Mouse (Mus musculus) ES-E14 (cell line): Measurements from ENCODE around the gene Map2k3. TPM values are rescaled to one million over a fixed set of nuclear protein-coding genes. Genes with fewer than 3 reads are reported as not detected.

Experiments
- DNase-seq: peaks from one replicate; pipeline ENCODE4 v3.0.0-alpha.2; 2013; ENCODE audit warnings: low read depth, low spot score
- H3K27ac ChIP-seq: 2 replicates; pipeline ENCODE4 v1.5.1; 2012; ENCODE audit warnings: low read depth, mild to moderate bottlenecking, low read length, moderate library complexity, mixed read lengths; ENCODE audit not compliant: poor library complexity, insufficient read depth, severe bottlenecking
- H3K36me3 ChIP-seq: 2 replicates; pipeline ENCODE4 v1.6.1; 2012; ENCODE audit warnings: mild to moderate bottlenecking, low read length, moderate library complexity, mixed read lengths; ENCODE audit not compliant: control insufficient read depth, poor library complexity, insufficient read depth, severe bottlenecking
- H3K4me1 ChIP-seq, 2 experiments: fragments of 150-350 bp in 1 of 2; sonication (generic) in 1 of 2; 2 replicates each; pipeline ENCODE4 v1.6.1; 2012; ENCODE audit warnings: low read length in 2 of 2, mild to moderate bottlenecking in 1 of 2, mixed read lengths in 1 of 2; ENCODE audit not compliant: control insufficient read depth in 2 of 2, insufficient read depth in 2 of 2, poor library complexity in 1 of 2
- H3K4me3 ChIP-seq, 2 experiments: fragments of 150-350 bp in 1 of 2; sonication (generic) in 1 of 2; 2 replicates each; pipeline ENCODE4 v1.5.1; 2012; ENCODE audit warnings: low read length in 2 of 2, low read depth in 1 of 2, mild to moderate bottlenecking in 1 of 2, mixed read lengths in 1 of 2; ENCODE audit not compliant: insufficient read depth in 1 of 2, poor library complexity in 1 of 2, severe bottlenecking in 1 of 2
- H3K9ac ChIP-seq: 2 replicates; pipeline ENCODE4 v1.6.1; 2012; ENCODE audit warnings: low read depth, mild to moderate bottlenecking, low read length, mixed read lengths; ENCODE audit not compliant: poor library complexity, insufficient read depth, severe bottlenecking
- H3K9me3 ChIP-seq: fragments of 150-350 bp; sonication (generic); 2 replicates; pipeline ENCODE4 v1.6.1; 2012; ENCODE audit warnings: low read depth, mild to moderate bottlenecking, low read length; ENCODE audit not compliant: control insufficient read depth, insufficient read depth
- CHD2 ChIP-seq: IDR thresholded peaks from 2 replicates; pipeline ENCODE4 v1.6.1; 2014; ENCODE audit warnings: mild to moderate bottlenecking, low read depth, low read length, inconsistent platforms
- HCFC1 ChIP-seq: IDR thresholded peaks from 2 replicates; pipeline ENCODE4 v1.6.1; 2012; ENCODE audit warnings: low read length, inconsistent platforms, borderline replicate concordance; ENCODE audit not compliant: insufficient read depth
- MAFK ChIP-seq: IDR thresholded peaks from 2 replicates; pipeline ENCODE4 v1.6.1; 2014; ENCODE audit warnings: mild to moderate bottlenecking, low read depth, low read length, inconsistent platforms; ENCODE audit not compliant: insufficient read depth
- ZC3H11A ChIP-seq: IDR thresholded peaks from 2 replicates; pipeline ENCODE4 v1.6.1; 2012; ENCODE audit warnings: low read depth, mild to moderate bottlenecking, inconsistent platforms, low read length, borderline replicate concordance
- ZNF384 ChIP-seq: IDR thresholded peaks from 2 replicates; pipeline ENCODE4 v1.6.1; 2012; ENCODE audit warnings: low read depth, low read length, inconsistent platforms
- in situ Hi-C, 2 experiments: fragments of 600-800 bp; cut with MboI; formaldehyde crosslinking; loops; one replicate each; pipeline ENCODE4 v1.15.1; 2025; ENCODE audit warnings: low sequenced_read_pairs in 2 of 2, inconsistent platforms in 1 of 2; ENCODE audit not compliant: unreplicated experiment in 2 of 2
- total RNA-seq: library from RNA; depleted of rRNA; stranded (reverse); fragments of 300-350 nt; gene quantifications from 2 replicates; pipeline ENCODE4 v1.2.3, GENCODE M21; 2012

Map2k3 gene
- total RNA-seq, 1 experiment: 30.3 TPM

GRCm38 (mm10) chr11:60978658-60979057 is 46.8 kb downstream of the Map2k3 start:
- Histone ChIP-seq H3K4me1 (peaks cover 6 to 24% of the 10 kb centered on the region in 2 experiments; a peak in 3 of 4 replicates), H3K27ac (no peak overlapping the region), H3K9me3 (no peaks in the 10 kb centered on the region), H3K36me3 (no peaks in the 10 kb centered on the region), H3K9ac (no peak overlapping the region), H3K4me3 (no peak overlapping the region)
- no peak for TF ChIP-seq MAFK
- TF ChIP-seq HCFC1: no peak
- TF ChIP-seq ZC3H11A: no peak
- TF ChIP-seq ZNF384: no peak
- TF ChIP-seq CHD2: no peak
- in situ Hi-C loops: no loop called here
- DNase-seq: no peak

- Histone ChIP-seq H3K9me3 (no peaks in the 10 kb centered on the region), H3K27ac (no peak overlapping the region), H3K9ac (no peak overlapping the region), H3K36me3 (no peaks in the 10 kb centered on the region), H3K4me1 (peaks cover 6 to 24% of the 10 kb centered on the region in 2 experiments; a peak in 3 of 4 replicates), H3K4me3 (no peak overlapping the region)
- no peak for DNase-seq
- TF ChIP-seq ZC3H11A (no peak), MAFK (no peak), CHD2 (no peak), ZNF384 (no peak), HCFC1 (no peak)
- in situ Hi-C loops: no loop called here
These were observed 48.0 kb downstream of the Map2k3 start for GRCm38 (mm10) chr11:60979788-60980187.

- Histone ChIP-seq H3K4me3 (no peak overlapping the region), H3K36me3 (no peaks in the 10 kb centered on the region), H3K4me1 (peaks cover 4 to 18% of the 10 kb centered on the region in 2 experiments; a peak in 3 of 4 replicates), H3K27ac (no peak overlapping the region), H3K9ac (no peak overlapping the region), H3K9me3 (no peaks in the 10 kb centered on the region)
- TF ChIP-seq ZNF384 (no peak), CHD2 (no peak), ZC3H11A (no peak), HCFC1 (no peak), MAFK (no peak)
- in situ Hi-C loops: no loop called here
- DNase-seq: no peak
These were observed 50.1 kb downstream of the Map2k3 start for GRCm38 (mm10) chr11:60981693-60982486.

- no peak overlapping the region for H3K27ac ChIP-seq
- H3K4me3 ChIP-seq: no peak overlapping the region
- no peak for DNase-seq
- no peak for TF ChIP-seq CHD2
- TF ChIP-seq MAFK: no peak
- TF ChIP-seq ZC3H11A: no peak
- H3K36me3 ChIP-seq: no peaks in the 10 kb centered on the region
- no peaks in the 10 kb centered on the region for H3K9me3 ChIP-seq
- H3K9ac ChIP-seq: no peak overlapping the region
- peaks cover 0 to 7% of the 10 kb centered on the region in 2 experiments; a peak in 1 of 4 replicates for H3K4me1 ChIP-seq
- in situ Hi-C loops: no loop called here
These were observed 53.2 kb downstream of the Map2k3 start for GRCm38 (mm10) chr11:60984912-60985558.
